Mouse (Mus musculus) small intestine, adult 2 months (tissue): ENCODE data around the gene Hcn4.

ENCODE experiments used
- CTCF ChIP-seq: fragments of 200-500 bp; IDR thresholded peaks from 2 replicates; pipeline ENCODE4 v1.5.1; 2012; ENCODE audit warnings: low read depth, mild to moderate bottlenecking, control low read depth, inconsistent platforms, low read length, moderate library complexity, mixed read lengths; ENCODE audit not compliant: insufficient replicate concordance, insufficient read length; ENCODE audit errors: extremely low read depth
- POLR2A ChIP-seq: fragments of 200-500 bp; IDR thresholded peaks from 2 replicates; pipeline ENCODE4 v1.6.1; 2012; ENCODE audit warnings: low read depth, mild to moderate bottlenecking, control low read depth, inconsistent platforms, low read length, moderate library complexity

DNA sequence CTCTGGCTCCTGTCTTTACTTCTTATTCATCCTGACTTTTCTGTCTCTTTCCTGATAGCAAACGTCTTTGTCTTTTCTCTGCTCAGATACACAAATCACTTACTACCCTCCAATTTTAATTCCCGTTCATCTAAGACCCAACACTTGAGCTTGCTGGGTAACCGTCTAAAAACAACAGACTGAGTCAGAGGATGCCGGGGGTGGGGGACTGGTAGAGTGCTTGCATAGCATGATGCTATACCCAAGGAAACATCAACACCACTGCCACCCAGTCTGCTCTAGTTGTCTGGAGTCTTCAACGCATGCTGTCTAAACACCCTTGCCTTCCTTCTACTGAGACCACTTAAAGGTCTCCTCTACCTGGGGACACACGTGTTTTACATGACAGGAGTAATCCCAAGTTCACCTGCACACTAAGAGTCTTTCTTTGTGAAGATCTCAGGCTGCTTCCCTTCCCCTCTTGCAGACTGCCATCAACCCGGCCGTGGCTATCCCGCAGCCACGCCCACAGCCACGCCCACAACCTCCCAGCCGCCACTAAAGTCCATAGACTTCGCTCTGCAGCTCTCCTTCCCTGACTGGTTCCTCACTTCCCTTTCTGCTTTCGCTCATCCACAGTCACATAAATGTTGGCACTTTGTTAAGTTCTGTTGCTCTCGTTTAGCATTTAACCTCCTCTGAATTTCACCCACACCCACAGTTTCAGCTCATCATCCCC lies 17.5 kb upstream of the Hcn4 start:
- TF ChIP-seq POLR2A (no peak), CTCF (no peak)
